In the genomic region with DNA sequence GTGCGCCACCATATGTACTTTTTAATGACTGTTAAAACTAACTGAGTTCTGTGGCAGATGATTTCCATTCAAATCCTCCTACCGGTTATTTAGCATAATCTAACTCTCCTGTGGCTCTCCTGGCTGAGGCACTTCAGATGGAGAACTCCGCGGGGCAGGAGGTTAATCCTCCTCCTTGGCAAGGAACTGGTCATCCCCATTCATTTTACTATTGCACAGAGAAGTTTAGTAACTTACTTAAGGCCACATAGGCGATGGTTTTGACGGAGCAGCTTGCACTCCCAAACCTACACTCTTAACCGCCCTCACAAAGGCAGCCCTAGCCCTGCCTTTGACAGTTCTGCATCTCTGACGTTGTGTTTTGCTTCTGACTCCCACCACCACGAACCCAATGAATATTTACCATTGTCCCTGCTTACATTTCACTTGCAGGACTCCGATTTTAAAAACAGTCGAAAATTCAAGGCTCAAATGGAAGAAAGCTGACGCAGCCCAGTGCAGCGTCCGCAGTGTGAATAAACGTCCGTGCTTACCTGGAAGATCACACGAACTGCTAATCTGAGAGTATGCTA, we compare ENCODE assay signal across 8 mouse cellular contexts. TPM values are rescaled to one million over a fixed set of nuclear protein-coding genes. Genes with fewer than 3 reads are reported as not detected.
DNase-seq lines count a peak whose midpoint lies in the region; ATAC-seq and TF ChIP-seq lines count a peak whose summit lies in the region.

No protein-coding gene starts in this region.

- peak overlapping the region; percentile 27 for H3K4me3 ChIP-seq in kidney, postnatal 0 days (replicated peaks; ENCODE audit: low read depth, low read length)
- H3K4me3 ChIP-seq in embryonic facial prominence, embryonic 11.5 days (ENCODE audit: low read depth, low read length), result peak overlapping the region; percentile 27
- H3K4me3 ChIP-seq in hindbrain, embryonic 13.5 days, result peak overlapping the region; percentile 42
- peak overlapping the region; percentile 32 for H3K4me3 ChIP-seq in midbrain, embryonic 14.5 days (replicated peaks; ENCODE audit: low read depth, low read length)

- H3K4me1 ChIP-seq in kidney, postnatal 0 days (replicated peaks; ENCODE audit: insufficient read depth, low read length), result peaks cover 5% of the 10 kb centered on the region
- H3K4me1 ChIP-seq in embryonic facial prominence, embryonic 11.5 days (ENCODE audit: control insufficient read depth, insufficient read depth, low read length), result no peaks in the 10 kb centered on the region; the same call in 1 of the 2 replicates
- peaks cover 25% of the 10 kb centered on the region for H3K4me1 ChIP-seq in hindbrain, embryonic 13.5 days (replicated peaks)
- H3K4me1 ChIP-seq in midbrain, embryonic 14.5 days (ENCODE audit: control insufficient read depth, insufficient read depth, low read length), result peaks cover 16% of the 10 kb centered on the region

- H3K9ac ChIP-seq in kidney, postnatal 0 days (ENCODE audit: low read depth, low read length), result peak overlapping the region; percentile 33; the same call in 1 of the 2 replicates
- peak overlapping the region; percentile 33 for H3K9ac ChIP-seq in embryonic facial prominence, embryonic 11.5 days (replicated peaks; ENCODE audit: low read length)
- peak overlapping the region; percentile 71 for H3K9ac ChIP-seq in hindbrain, embryonic 13.5 days
- peak overlapping the region; percentile 25; the same call in 1 of the 2 replicates for H3K9ac ChIP-seq in midbrain, embryonic 14.5 days (replicated peaks; ENCODE audit: low read length)

- ATAC-seq in kidney, postnatal 0 days (replicated peaks; ENCODE audit: low FRiP score, low read depth), result no peak
- ATAC-seq in embryonic facial prominence, embryonic 11.5 days (replicated peaks; ENCODE audit: insufficient number of reproducible peaks, low FRiP score, low TSS enrichment, low read depth), result no peak
- no peak for ATAC-seq in hindbrain, embryonic 13.5 days (ENCODE audit: low FRiP score)
- ATAC-seq in midbrain, embryonic 14.5 days (ENCODE audit: low FRiP score, low TSS enrichment), result no peak

- H3K36me3 ChIP-seq in kidney, postnatal 0 days (ENCODE audit: insufficient read depth, low read length), result no peaks in the 10 kb centered on the region
- no peaks in the 10 kb centered on the region for H3K36me3 ChIP-seq in embryonic facial prominence, embryonic 11.5 days (replicated peaks; ENCODE audit: control insufficient read depth, insufficient read depth, low read depth, low read length)
- no peaks in the 10 kb centered on the region for H3K36me3 ChIP-seq in hindbrain, embryonic 13.5 days
- no peaks in the 10 kb centered on the region for H3K36me3 ChIP-seq in midbrain, embryonic 14.5 days (ENCODE audit: control insufficient read depth, insufficient read depth, low read length)

- no peak for DNase-seq in kidney, postnatal 0 days (ENCODE audit: low spot score)
- DNase-seq in kidney, postnatal 14 days, result no peak
- DNase-seq in embryonic facial prominence, embryonic 11.5 days (ENCODE audit: low spot score), result no peak
- peak; percentile 64 for DNase-seq in midbrain, embryonic 14.5 days
- DNase-seq in left cerebral cortex, adult 9 months (ENCODE audit: low spot score in 2 of 2), result no peak
- DNase-seq in right cerebral cortex, postnatal 36 days (ENCODE audit: low spot score in 2 of 2), result no peak
- no peak for DNase-seq in spleen, postnatal 14 days (ENCODE audit: low spot score in 2 of 2)

- no peaks in the 10 kb centered on the region for H3K9me3 ChIP-seq in kidney, postnatal 0 days (replicated peaks; ENCODE audit: low read length)
- H3K9me3 ChIP-seq in embryonic facial prominence, embryonic 11.5 days (replicated peaks; ENCODE audit: control insufficient read depth, low read length), result no peaks in the 10 kb centered on the region
- H3K9me3 ChIP-seq in hindbrain, embryonic 13.5 days, result no peaks in the 10 kb centered on the region
- H3K9me3 ChIP-seq in midbrain, embryonic 14.5 days (ENCODE audit: control insufficient read depth, low read length), result no peaks in the 10 kb centered on the region

- no peak overlapping the region for H3K27ac ChIP-seq in kidney, postnatal 0 days
- H3K27ac ChIP-seq in embryonic facial prominence, embryonic 11.5 days (replicated peaks; ENCODE audit: low read depth, low read length), result peak overlapping the region; percentile 52; the same call in 1 of the 2 replicates
- peak overlapping the region; percentile 63 for H3K27ac ChIP-seq in hindbrain, embryonic 13.5 days
- H3K27ac ChIP-seq in midbrain, embryonic 14.5 days (replicated peaks; ENCODE audit: low read depth, low read length), result peak overlapping the region; percentile 73

- WGBS in kidney, postnatal 0 days, result 14% methylated on average over 17 of the region's 17 CpGs
- WGBS in embryonic facial prominence, embryonic 11.5 days, result 8% methylated on average over 17 of the region's 17 CpGs
- 6% methylated on average over 17 of the region's 17 CpGs for WGBS in hindbrain, embryonic 13.5 days
- WGBS in midbrain, embryonic 14.5 days, result 1% methylated on average over 17 of the region's 17 CpGs

- H3K27me3 ChIP-seq in kidney, postnatal 0 days (ENCODE audit: insufficient read depth, low read length), result no peaks in the 10 kb centered on the region
- no peaks in the 10 kb centered on the region for H3K27me3 ChIP-seq in embryonic facial prominence, embryonic 11.5 days (ENCODE audit: control insufficient read depth, insufficient read depth, low read length)
- H3K27me3 ChIP-seq in hindbrain, embryonic 13.5 days, result peaks cover 7% of the 10 kb centered on the region; the same call in 1 of the 2 replicates
- no peaks in the 10 kb centered on the region for H3K27me3 ChIP-seq in midbrain, embryonic 14.5 days (ENCODE audit: control insufficient read depth, insufficient read depth, low read length)

- no peak for TF ChIP-seq CTCF in kidney, postnatal 0 days (IDR thresholded peaks at IDR 0.05; ENCODE audit: low read depth)

- peak overlapping the region; percentile 57 for H3K4me2 ChIP-seq in kidney, postnatal 0 days (ENCODE audit: low read length)
- H3K4me2 ChIP-seq in embryonic facial prominence, embryonic 11.5 days (ENCODE audit: low read depth, low read length), result peak overlapping the region; percentile 66
- H3K4me2 ChIP-seq in hindbrain, embryonic 13.5 days, result peak overlapping the region; percentile 70
- H3K4me2 ChIP-seq in midbrain, embryonic 14.5 days (ENCODE audit: low read length), result peak overlapping the region; percentile 63

RNA-seq across cellular contexts. Expression of gene Sdhb, which starts 3.8 kb away (rescaled TPM):
- polyA plus RNA-seq in kidney, postnatal 0 days (2015; fragmentation: Nextera tagmentation; extraction: Ambion mirVana), result 660 and 674 TPM in 2 replicates
- 428 and 430 TPM in 2 replicates for polyA plus RNA-seq in embryonic facial prominence, embryonic 11.5 days (2014; fragmentation: Nextera tagmentation; extraction: Ambion mirVana)
- 442 and 459 TPM in 2 replicates for polyA plus RNA-seq in hindbrain, embryonic 13.5 days (2015; fragmentation: Nextera tagmentation; extraction: Ambion mirVana)
- 456 and 524 TPM in 2 replicates for polyA plus RNA-seq in midbrain, embryonic 14.5 days (2014; fragmentation: Nextera tagmentation; extraction: Ambion mirVana)

RNA-seq across cellular contexts. Expression of gene Atp13a2, which starts 29.5 kb away (rescaled TPM):
- polyA plus RNA-seq in kidney, postnatal 0 days (2015; fragmentation: Nextera tagmentation; extraction: Ambion mirVana), result 30.6 and 31.9 TPM in 2 replicates
- 19.8 and 26.1 TPM in 2 replicates for polyA plus RNA-seq in embryonic facial prominence, embryonic 11.5 days (2014; fragmentation: Nextera tagmentation; extraction: Ambion mirVana)
- polyA plus RNA-seq in hindbrain, embryonic 13.5 days (2015; fragmentation: Nextera tagmentation; extraction: Ambion mirVana), result 140 TPM in 2 replicates
- 162 and 173 TPM in 2 replicates for polyA plus RNA-seq in midbrain, embryonic 14.5 days (2014; fragmentation: Nextera tagmentation; extraction: Ambion mirVana)

RNA-seq across cellular contexts. Expression of gene Padi2, which starts 51.1 kb away (rescaled TPM):
- polyA plus RNA-seq in kidney, postnatal 0 days (2015; fragmentation: Nextera tagmentation; extraction: Ambion mirVana), result 21.1 and 21.8 TPM in 2 replicates
- polyA plus RNA-seq in embryonic facial prominence, embryonic 11.5 days (2014; fragmentation: Nextera tagmentation; extraction: Ambion mirVana), result 2.4 and 2.5 TPM in 2 replicates
- polyA plus RNA-seq in hindbrain, embryonic 13.5 days (2015; fragmentation: Nextera tagmentation; extraction: Ambion mirVana), result 0.89 and 1.1 TPM in 2 replicates
- polyA plus RNA-seq in midbrain, embryonic 14.5 days (2014; fragmentation: Nextera tagmentation; extraction: Ambion mirVana), result 1.1 and 1.7 TPM in 2 replicates

RNA-seq across cellular contexts. Expression of gene Mfap2, which starts 53.0 kb away (rescaled TPM):
- polyA plus RNA-seq in kidney, postnatal 0 days (2015; fragmentation: Nextera tagmentation; extraction: Ambion mirVana), result 330 and 339 TPM in 2 replicates
- 409 and 469 TPM in 2 replicates for polyA plus RNA-seq in embryonic facial prominence, embryonic 11.5 days (2014; fragmentation: Nextera tagmentation; extraction: Ambion mirVana)
- polyA plus RNA-seq in hindbrain, embryonic 13.5 days (2015; fragmentation: Nextera tagmentation; extraction: Ambion mirVana), result 198 and 227 TPM in 2 replicates
- 142 and 169 TPM in 2 replicates for polyA plus RNA-seq in midbrain, embryonic 14.5 days (2014; fragmentation: Nextera tagmentation; extraction: Ambion mirVana)
